In genomic region chr12:24758374-24758773, GRCm38 (mm10) we compare ENCODE assay signal across 8 mouse cellular contexts. TPM values are rescaled to one million over a fixed set of nuclear protein-coding genes. Genes with fewer than 3 reads are reported as not detected.
A peak's percentile ranks its signal among the peaks of the same experiment; 100 is the strongest.
DNase-seq lines count a peak whose midpoint lies in the region; ATAC-seq and TF ChIP-seq lines count a peak whose summit lies in the region.

No protein-coding gene starts in this region.

- H3K4me3 ChIP-seq in lung, postnatal 0 days (ENCODE audit: low read depth, low read length), result no peak overlapping the region
- H3K4me3 ChIP-seq in hindbrain, embryonic 14.5 days (replicated peaks; ENCODE audit: low read length), result no peak overlapping the region

- no peak overlapping the region for H3K4me2 ChIP-seq in lung, postnatal 0 days (replicated peaks; ENCODE audit: low read depth, low read length)
- no peak overlapping the region for H3K4me2 ChIP-seq in hindbrain, embryonic 14.5 days (replicated peaks)

- no peaks in the 10 kb centered on the region for H3K4me1 ChIP-seq in lung, postnatal 0 days (ENCODE audit: insufficient read depth, low read depth, low read length)
- H3K4me1 ChIP-seq in hindbrain, embryonic 14.5 days (replicated peaks; ENCODE audit: control insufficient read depth, insufficient read depth, low read length), result 0 out of 2 replicates have a peak, but pooled peaks cover 6% of the 10 kb centered on the region

- peak; percentile 16 for DNase-seq in cerebellum, adult 9-11 months
- no peak for DNase-seq in cerebellum, adult 18-20 months
- peak; percentile 18 for DNase-seq in lung, postnatal 0 days (ENCODE audit: low spot score)
- no peak for DNase-seq in lung, adult 18-20 months
- DNase-seq in hindbrain, embryonic 14.5 days (ENCODE audit: low spot score), result peak; percentile 47
- DNase-seq in lung, postnatal 4 days, result peak; percentile 42 to 52
- DNase-seq in retina, postnatal 1 day, result peak; percentile 15

- no peak for TF ChIP-seq EP300 in lung, postnatal 0 days (IDR thresholded peaks at IDR 0.05)

- no peak for TF ChIP-seq CTCF in lung, postnatal 0 days (IDR thresholded peaks at IDR 0.05)

- WGBS in lung, postnatal 0 days, result 17% methylated on average over 6 of the region's 6 CpGs
- 16% methylated on average over 6 of the region's 6 CpGs for WGBS in hindbrain, embryonic 14.5 days

- H3K36me3 ChIP-seq in lung, postnatal 0 days (ENCODE audit: insufficient read depth, low read length), result no peaks in the 10 kb centered on the region
- no peaks in the 10 kb centered on the region for H3K36me3 ChIP-seq in hindbrain, embryonic 14.5 days (replicated peaks; ENCODE audit: control insufficient read depth, insufficient read depth)

- no peak overlapping the region for H3K27ac ChIP-seq in lung, postnatal 0 days (ENCODE audit: low read length)
- 0 out of 2 replicates have a peak overlapping the region, but pooled peaks have one; percentile 3 for H3K27ac ChIP-seq in hindbrain, embryonic 14.5 days

- ATAC-seq in lung, postnatal 0 days, result no peak
- ATAC-seq in hindbrain, embryonic 14.5 days (ENCODE audit: low FRiP score), result peak; percentile 68; the same call in 1 of the 2 replicates
- ATAC-seq in erythroid progenitor cell, adult 5-6 weeks (replicated peaks; ENCODE audit: low FRiP score, poor library complexity, severe bottlenecking), result no peak

- no peaks in the 10 kb centered on the region for H3K27me3 ChIP-seq in lung, postnatal 0 days (replicated peaks; ENCODE audit: insufficient read depth, low read length)
- H3K27me3 ChIP-seq in hindbrain, embryonic 14.5 days (ENCODE audit: control insufficient read depth, insufficient read depth, low read length), result no peaks in the 10 kb centered on the region

- H3K9me3 ChIP-seq in lung, postnatal 0 days (ENCODE audit: low read length), result no peaks in the 10 kb centered on the region
- no peaks in the 10 kb centered on the region for H3K9me3 ChIP-seq in hindbrain, embryonic 14.5 days (ENCODE audit: control insufficient read depth, low read length)

- no peak overlapping the region for H3K9ac ChIP-seq in lung, postnatal 0 days (replicated peaks; ENCODE audit: low read depth)
- H3K9ac ChIP-seq in hindbrain, embryonic 14.5 days, result 0 out of 2 replicates have a peak overlapping the region, but pooled peaks have one; percentile 1

RNA-seq across cellular contexts. Expression of gene Rrm2, which starts 50.3 kb away (rescaled TPM):
- 16.3 and 20.7 TPM in 2 replicates for polyA plus RNA-seq in lung, postnatal 0 days (2015; fragmentation: Nextera tagmentation; extraction: Ambion mirVana)
- 42.8 and 52.5 TPM in 2 replicates for polyA plus RNA-seq in hindbrain, embryonic 14.5 days (2014; fragmentation: Nextera tagmentation; extraction: Ambion mirVana)
- total RNA-seq in erythroid progenitor cell, adult 5-6 weeks (2015; ENCODE audit: low replicate concordance), result 647 and 687 TPM in 2 replicates
- total RNA-seq in erythroid progenitor cell, adult 5-6 weeks (2017; ENCODE audit: low replicate concordance), result 662 and 846 TPM in 2 replicates

Comparison
In these comparisons a context has a peak if more than half of its experiments do, and no peak if none do; other contexts are left out.
1. DNase-seq: peak in cerebellum, adult 9-11 months (single experiment), lung, postnatal 0 days (single experiment), hindbrain, embryonic 14.5 days (single experiment), lung, postnatal 4 days (2 of 2) and retina, postnatal 1 day (single experiment); none in cerebellum, adult 18-20 months (0 of 2) and lung, adult 18-20 months (0 of 2).